Mouse (Mus musculus) spleen, adult 2 months (tissue): ENCODE data around the gene Gm14597. TPM values are rescaled to one million over a fixed set of nuclear protein-coding genes. Genes with fewer than 3 reads are reported as not detected.
"Not testable (repeated sequence)": the region's sequence is repeated elsewhere in the genome, so short reads cannot be mapped to it uniquely, and the experiment has no call there.

Experiments
- DNase-seq, 2 experiments: peaks; one replicate each; pipeline versions ENCODE4 v3.0.0 to v3.0.0-alpha.2; 2012 to 2021; ENCODE audit warnings: low spot score in 2 of 2, low read depth in 1 of 2
- H3K27ac ChIP-seq: fragments of 200-500 bp; 2 replicates; pipeline ENCODE4 v1.5.1; 2012; ENCODE audit warnings: low read length, inconsistent platforms; ENCODE audit not compliant: insufficient read depth
- H3K27me3 ChIP-seq: fragments of 200-500 bp; 2 replicates; pipeline ENCODE4 v1.6.1; 2012; ENCODE audit warnings: mild to moderate bottlenecking, moderate library complexity, low read length, inconsistent platforms; ENCODE audit not compliant: control insufficient read depth, insufficient read depth
- H3K36me3 ChIP-seq: fragments of 200-500 bp; 2 replicates; pipeline ENCODE4 v1.6.1; 2012; ENCODE audit warnings: mild to moderate bottlenecking, low read length, inconsistent platforms; ENCODE audit not compliant: control insufficient read depth, insufficient read depth
- H3K4me1 ChIP-seq: fragments of 200-500 bp; 2 replicates; pipeline ENCODE4 v1.6.1; 2011; ENCODE audit warnings: inconsistent platforms; ENCODE audit not compliant: control insufficient read depth, insufficient read depth, insufficient read length
- H3K4me3 ChIP-seq: fragments of 200-500 bp; 2 replicates; pipeline ENCODE4 v1.5.1; 2011; ENCODE audit warnings: mild to moderate bottlenecking, inconsistent platforms; ENCODE audit not compliant: insufficient read depth, insufficient read length; ENCODE audit errors: extremely low read depth
- CTCF ChIP-seq: fragments of 200-500 bp; IDR thresholded peaks from 2 replicates; pipeline ENCODE4 v1.5.1; 2011; ENCODE audit warnings: mild to moderate bottlenecking, inconsistent platforms; ENCODE audit not compliant: insufficient read depth, insufficient read length, insufficient replicate concordance; ENCODE audit errors: extremely low read depth
- POLR2A ChIP-seq: fragments of 200-500 bp; IDR thresholded peaks from 2 replicates; pipeline ENCODE4 v1.6.1; 2011; ENCODE audit warnings: low read depth, low read length, inconsistent platforms
- WGBS: fragments of 180-500 bp; shearing (Covaris S2); methylation state at CpG from one replicate; pipeline ENCODE4 v1.1.7; 2018; 5-methylcytosine and 5-hydroxymethylcytosine counted together
- polyA plus RNA-seq: library from polyadenylated mRNA; depleted of rRNA; stranded (reverse); fragments of >200 nt; gene quantifications from 2 replicates; pipeline ENCODE4 v1.2.3, GENCODE M21; 2012; rRNA removed

The Gm14597 gene
- not detected in 2 replicates for polyA plus RNA-seq

DNA sequence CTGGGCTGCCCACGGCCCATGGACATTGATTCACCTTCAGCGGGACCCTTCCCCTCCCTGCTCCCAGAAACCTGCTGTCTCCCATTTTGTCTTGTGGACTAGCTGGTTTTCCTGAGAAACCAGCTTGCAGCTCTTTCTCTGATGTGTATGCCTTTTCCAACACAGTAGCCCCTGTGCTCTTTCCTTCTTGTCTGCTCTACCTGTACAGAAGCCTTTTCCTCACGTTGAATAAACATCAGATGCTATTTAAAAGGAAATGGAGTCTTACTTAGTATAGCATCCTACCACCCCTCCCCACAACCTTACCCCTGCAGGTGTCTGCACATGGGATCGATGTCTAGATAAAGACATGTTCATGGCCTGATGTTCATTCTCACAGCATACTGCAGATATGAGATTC, at the start of gene Gm14597:
TSS of gene Gm14597 (minus strand) at position 101 of the 400 bp plus-strand sequence.
- not testable (repeated sequence) for H3K4me1 ChIP-seq, H3K36me3 ChIP-seq, H3K27me3 ChIP-seq, DNase-seq
- Histone ChIP-seq H3K4me3 (peak within 1 kb of the TSS; percentile 69), H3K27ac (peak within 1 kb of the TSS; percentile 57)
- 83% methylated on average over 3 of the region's 4 CpGs for WGBS

DNA sequence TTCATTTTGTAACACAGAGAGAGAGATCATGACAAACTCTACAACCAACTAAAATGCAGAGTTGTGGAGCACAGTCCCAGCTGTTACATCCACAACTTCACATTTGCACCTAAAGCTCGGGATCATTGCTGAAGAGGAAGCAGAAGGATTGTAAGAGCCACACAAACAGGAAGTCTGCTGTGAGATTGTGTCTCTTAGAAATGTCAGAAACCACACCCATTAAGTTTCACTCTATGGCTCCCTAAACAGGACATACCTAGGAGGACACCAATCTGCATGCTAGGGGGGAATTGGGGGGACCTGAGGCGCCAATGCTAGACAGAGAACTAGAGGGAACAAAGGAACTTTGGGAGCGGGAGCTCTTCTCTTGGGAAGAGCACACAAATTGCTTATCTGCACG, 44.1 kb upstream of the Gm14597 start:
- not testable (repeated sequence) for H3K36me3 ChIP-seq, H3K4me3 ChIP-seq, H3K27me3 ChIP-seq, DNase-seq, H3K4me1 ChIP-seq, H3K27ac ChIP-seq
- 59% methylated on average over 4 of the region's 4 CpGs for WGBS

DNA sequence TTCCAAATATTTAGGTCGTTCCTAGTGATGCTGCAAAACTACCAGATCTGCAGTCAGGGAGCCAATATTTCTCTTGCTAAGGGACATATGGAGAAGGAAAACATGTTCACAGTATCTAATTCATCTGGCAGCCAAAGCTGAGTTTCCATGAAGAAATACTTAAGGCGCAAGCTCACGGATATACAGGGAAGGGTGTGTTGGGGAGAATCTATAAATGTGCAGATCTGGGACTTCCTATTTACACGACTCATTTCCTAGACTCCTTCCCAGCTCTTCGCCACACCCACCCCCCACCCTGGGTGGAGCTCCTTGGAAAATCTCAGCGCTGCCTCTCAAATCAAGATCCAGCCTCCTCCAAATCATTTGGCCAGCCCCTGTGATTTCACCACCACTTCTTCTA, 37.1 kb upstream of the Gm14597 start:
- TF ChIP-seq CTCF (no peak), POLR2A (no peak)
- H3K36me3 ChIP-seq = no peaks in the 10 kb centered on the region
- WGBS = 75% methylated on average over 6 of the region's 6 CpGs
- H3K4me1 ChIP-seq = no peaks in the 10 kb centered on the region
- no peak for DNase-seq
- no peak overlapping the region for H3K4me3 ChIP-seq
- no peak overlapping the region for H3K27ac ChIP-seq
- no peaks in the 10 kb centered on the region for H3K27me3 ChIP-seq

DNA sequence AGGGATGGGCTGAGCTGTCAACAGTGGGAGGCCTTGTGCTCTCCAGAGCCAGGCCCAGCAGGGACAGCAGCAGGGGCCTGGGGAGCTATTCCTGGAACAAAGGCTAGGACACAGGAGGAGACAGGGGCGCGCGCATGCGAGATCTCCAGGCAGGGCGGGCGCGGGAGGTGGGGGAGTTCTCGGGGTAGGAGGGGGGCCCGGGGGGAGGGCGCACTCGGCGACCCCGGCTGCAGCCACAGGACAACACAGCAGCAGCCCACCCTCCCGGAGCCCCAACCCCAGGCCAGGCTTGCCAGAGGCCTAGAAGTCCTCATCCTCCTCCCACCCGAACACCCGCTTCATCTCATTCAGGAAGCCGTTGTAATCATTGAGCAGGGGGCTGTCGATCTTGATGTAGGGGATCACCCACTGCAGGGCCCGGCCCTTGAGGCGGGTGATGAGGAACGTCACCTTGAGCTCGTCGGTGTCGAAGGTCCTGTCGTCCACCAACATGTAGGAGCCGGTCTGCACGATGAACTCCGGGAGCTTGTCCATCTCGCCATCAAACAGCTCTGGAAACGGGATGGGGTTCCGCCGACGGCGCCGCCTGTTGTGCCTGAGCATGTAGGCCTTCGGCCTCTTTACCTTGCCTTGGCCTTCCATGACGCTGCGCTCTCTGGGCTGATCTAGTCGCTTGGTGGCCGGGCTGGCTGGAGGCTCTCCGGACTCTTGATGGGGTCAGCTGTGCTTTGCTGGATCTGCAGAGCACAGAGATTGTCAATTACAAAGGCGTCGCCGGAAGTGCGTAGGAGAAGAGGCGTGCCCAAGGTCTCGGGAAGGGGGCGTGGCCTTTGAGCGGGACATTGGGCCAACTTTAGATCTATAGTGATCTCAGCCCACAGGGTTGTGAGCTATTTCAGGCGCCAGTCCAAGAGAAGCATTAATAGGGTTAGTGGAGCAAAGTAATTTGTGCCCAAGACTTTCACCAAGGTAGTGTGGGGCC, 34.5 kb upstream of the Gm14597 start, which contains the start of gene Rtl8a:
TSS of gene Rtl8a (minus strand) at position 703 of the 982 bp plus-strand sequence.
- WGBS = 34% methylated on average over 12 of the region's 50 CpGs
- H3K36me3 ChIP-seq, H3K27ac ChIP-seq, H3K27me3 ChIP-seq, H3K4me1 ChIP-seq: not testable (repeated sequence)
- DNase-seq = peak; percentile 32 to 59
- H3K4me3 ChIP-seq = peak within 1 kb of the TSS; percentile 38; the same call in 1 of the 2 replicates

DNA sequence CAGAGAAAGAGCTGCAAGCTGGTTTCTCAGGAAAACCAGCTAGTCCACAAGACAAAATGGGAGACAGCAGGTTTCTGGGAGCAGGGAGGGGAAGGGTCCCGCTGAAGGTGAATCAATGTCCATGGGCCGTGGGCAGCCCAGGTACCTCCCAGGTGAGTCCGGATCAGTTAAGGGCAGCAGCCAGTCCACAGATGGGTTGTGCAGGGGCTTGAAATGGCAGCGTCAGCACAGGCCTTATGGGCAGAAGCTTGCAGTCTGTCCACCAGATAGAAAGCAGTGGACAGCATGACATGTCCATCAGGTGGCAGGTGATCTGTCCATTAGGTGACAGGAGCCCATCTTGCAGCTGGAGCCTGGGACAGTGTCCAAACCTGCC, 33.8 kb upstream of the Gm14597 start:
- H3K4me3 ChIP-seq, H3K27me3 ChIP-seq, H3K4me1 ChIP-seq, H3K27ac ChIP-seq, DNase-seq, H3K36me3 ChIP-seq: not testable (repeated sequence)
- 85% methylated on average over 4 of the region's 4 CpGs for WGBS

DNA sequence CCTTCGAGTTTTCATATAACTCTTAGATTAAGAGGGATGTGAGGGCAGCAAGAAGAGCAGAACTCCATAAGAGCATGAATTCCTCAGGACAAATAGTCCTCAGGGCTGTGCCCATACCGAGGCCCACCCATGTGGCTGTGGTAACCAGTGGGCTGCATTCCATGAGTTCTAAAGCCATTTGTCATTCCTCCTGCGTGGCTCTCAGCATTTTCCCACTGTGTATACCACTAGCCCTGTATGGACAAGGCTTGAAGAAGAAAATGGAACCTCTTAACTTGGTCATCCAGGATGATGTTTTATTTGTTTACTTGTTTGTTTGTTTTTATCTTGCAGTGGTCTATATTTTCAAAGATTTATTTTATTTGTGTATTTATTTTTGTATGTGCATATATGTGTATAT, 29.3 kb upstream of the Gm14597 start:
- WGBS = 61% methylated on average over 3 of the region's 3 CpGs
- DNase-seq, H3K27ac ChIP-seq, H3K4me1 ChIP-seq, H3K36me3 ChIP-seq, H3K4me3 ChIP-seq, H3K27me3 ChIP-seq: not testable (repeated sequence)

DNA sequence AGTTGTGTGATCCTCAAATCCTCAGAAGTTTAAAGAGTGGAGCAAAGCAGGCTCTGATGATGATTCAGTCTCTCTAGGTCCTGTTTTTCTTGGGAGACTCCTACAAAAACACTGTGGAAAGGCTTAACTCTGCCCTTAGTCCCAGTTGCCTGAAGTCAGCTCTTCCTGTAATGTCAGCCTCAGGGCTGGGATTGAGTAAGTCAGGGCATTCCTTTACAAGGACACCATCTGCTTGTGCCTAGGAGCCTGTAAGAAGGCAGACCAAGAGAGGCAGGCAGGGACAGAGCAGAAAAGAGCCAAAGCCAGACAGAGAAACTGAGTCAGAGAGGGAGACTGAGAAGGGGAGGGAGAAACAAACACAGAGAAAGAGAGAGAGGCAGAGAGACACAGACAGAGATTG, 2.6 kb upstream of the Gm14597 start:
- not testable (repeated sequence) for H3K4me3 ChIP-seq, H3K27ac ChIP-seq, H3K27me3 ChIP-seq, H3K36me3 ChIP-seq, DNase-seq, H3K4me1 ChIP-seq

DNA sequence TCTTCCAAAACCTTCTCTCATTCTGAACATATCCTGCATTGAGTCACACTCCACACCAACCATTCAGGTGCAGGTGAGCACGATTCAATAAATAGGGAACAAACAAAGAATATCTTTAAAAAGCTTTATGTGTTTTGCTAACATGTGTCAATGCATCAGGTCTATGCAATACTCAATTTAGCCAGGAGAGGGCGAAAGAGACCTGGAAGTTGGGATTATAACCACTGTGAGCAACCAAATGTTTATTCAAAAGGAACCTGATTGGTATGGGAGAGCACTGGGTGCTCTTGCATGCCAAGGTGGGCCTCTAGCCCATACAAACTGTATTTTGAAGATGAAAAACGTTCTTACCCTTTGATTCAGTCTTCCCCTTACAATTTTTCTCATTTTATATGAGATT, 1.8 kb upstream of the Gm14597 start:
- Histone ChIP-seq H3K4me3 (no peak overlapping the region), H3K27me3 (no peaks in the 10 kb centered on the region), H3K4me1 (no peaks in the 10 kb centered on the region), H3K36me3 (no peaks in the 10 kb centered on the region), H3K27ac (no peak overlapping the region)
- peak; percentile 5 to 32 for DNase-seq
- WGBS = 5% methylated on average over 3 of the region's 3 CpGs
- no peak for TF ChIP-seq CTCF
- TF ChIP-seq POLR2A = no peak
